Mouse (Mus musculus) heart, postnatal 36 days (tissue): ENCODE data around the gene Megf6. TPM values are rescaled to one million over a fixed set of nuclear protein-coding genes. Genes with fewer than 3 reads are reported as not detected.
A peak's percentile ranks its signal among the peaks of the same experiment; 100 is the strongest.

Source experiments
- DNase-seq, 2 experiments: peaks; one replicate each; pipeline ENCODE4 v3.0.0; 2021 to 2022
- intact Hi-C: fragments of 180-260 bp; cut with DNase I; formaldehyde crosslinking; loops from one replicate; pipeline ENCODE4 v1.15.1; 2025
- total RNA-seq, 2 experiments: library from RNA; stranded (reverse); gene quantifications; 2 replicates each; pipeline ENCODE4 v1.2.3; 2021

Gene Megf6
- 1 to 10 TPM; 5.4 to 8.0 TPM for total RNA-seq

- intact Hi-C loops: no loop called here
- peak; percentile 53 to 57 for DNase-seq
These were observed at the start of gene Megf6 for GRCm38 (mm10) chr4:154170506-154171150. Megf6 (plus strand) TSS chr4:154170730.

- DNase-seq: no peak
- intact Hi-C loops: no loop called here
These were observed 48.7 kb upstream of the Megf6 start for GRCm38 (mm10) chr4:154121800-154122199.

- intact Hi-C loops: no loop called here
- no peak for DNase-seq
These were observed 48.2 kb upstream of the Megf6 start for GRCm38 (mm10) chr4:154122374-154122773.

GRCm38 (mm10) chr4:154123553-154123952, 47.0 kb upstream of the Megf6 start:
- DNase-seq: no peak
- intact Hi-C loops: no loop called here

- intact Hi-C loops: no loop called here
- DNase-seq: no peak
These were observed 45.3 kb upstream of the Megf6 start for GRCm38 (mm10) chr4:154125202-154125601.

- no peak for DNase-seq
- intact Hi-C loops: no loop called here
These were observed 43.3 kb upstream of the Megf6 start for GRCm38 (mm10) chr4:154127273-154127672.

- no peak for DNase-seq
- intact Hi-C loops: no loop called here
These were observed 40.6 kb upstream of the Megf6 start for GRCm38 (mm10) chr4:154129950-154130349.

- intact Hi-C loops: no loop called here
These were observed 38.6 kb upstream of the Megf6 start for GRCm38 (mm10) chr4:154131894-154132293.

GRCm38 (mm10) chr4:154134803-154135202, 35.7 kb upstream of the Megf6 start:
- DNase-seq: no peak
- intact Hi-C loops: no loop called here

More at GRCm38 (mm10) chr4:154131894-154132293, 38.6 kb upstream of the Megf6 start:
- DNase-seq: no peak

- DNase-seq: no peak
- intact Hi-C loops: no loop called here
These were observed 33.4 kb upstream of the Megf6 start for GRCm38 (mm10) chr4:154137139-154137538.

GRCm38 (mm10) chr4:154139671-154140181, 30.8 kb upstream of the Megf6 start:
- no peak for DNase-seq

GRCm38 (mm10) chr4:154140182-154140212, 30.5 kb upstream of the Megf6 start, which contains the start of gene Trp73:
Trp73 (minus strand) TSS chr4:154140208.
- DNase-seq: no peak
- intact Hi-C loops: no loop called here

More at GRCm38 (mm10) chr4:154139671-154140181, 30.8 kb upstream of the Megf6 start:
- intact Hi-C loops: no loop called here

GRCm38 (mm10) chr4:154140213-154141008, 30.1 kb upstream of the Megf6 start:
- no peak for DNase-seq
- intact Hi-C loops: no loop called here

GRCm38 (mm10) chr4:154141009-154141867, 29.3 kb upstream of the Megf6 start:
- intact Hi-C loops: no loop called here
- DNase-seq: no peak

GRCm38 (mm10) chr4:154142211-154143040, 28.1 kb upstream of the Megf6 start, which contains the start of gene Wrap73:
Wrap73 (plus strand) TSS chr4:154142372.
- intact Hi-C loops: no loop called here
- DNase-seq: peak; percentile 87 to 91

- intact Hi-C loops: no loop called here
- DNase-seq: no peak
These were observed 25.8 kb upstream of the Megf6 start for GRCm38 (mm10) chr4:154144712-154145111.

GRCm38 (mm10) chr4:154146342-154146741, 24.2 kb upstream of the Megf6 start:
- no peak for DNase-seq
- intact Hi-C loops: no loop called here

GRCm38 (mm10) chr4:154154104-154154503, 16.4 kb upstream of the Megf6 start:
- no peak for DNase-seq
- intact Hi-C loops: no loop called here

- intact Hi-C loops: no loop called here
- no peak for DNase-seq
These were observed 14.5 kb upstream of the Megf6 start for GRCm38 (mm10) chr4:154156050-154156449.

- no peak for DNase-seq
- intact Hi-C loops: loop anchor here (2.0 kb wide), 1 partner anchor 93 kb away; no protein-coding TSS in a partner anchor
These were observed 12.4 kb upstream of the Megf6 start for GRCm38 (mm10) chr4:154157970-154158662.
